In genomic region chr16:92726870-92727269, GRCm38 (mm10) we compare ENCODE assay signal across 20 mouse cellular contexts.
"Had no signal": no experiment of that assay in that cellular context is flagged by ENCODE, and none has a peak within 500 bp of the region (broad histone marks: within the 10 kb centered on the region; RNA-seq: fewer than 3 reads in every experiment).

No protein-coding gene starts in this region.

- H3K4me2 ChIP-seq: limb, embryonic 13.5 days; lung, embryonic 14.5 days; midbrain, embryonic 12.5 days; neural tube, embryonic 13.5 days had no signal

- H3K9me3 ChIP-seq: limb, embryonic 10.5 days; limb, embryonic 13.5 days; midbrain, embryonic 12.5 days; neural tube, embryonic 13.5 days had no signal

- H3K4me3 ChIP-seq: layer of hippocampus, adult 2 months; limb, embryonic 10.5 days; limb, embryonic 13.5 days; midbrain, embryonic 12.5 days; myocyte; neural tube, embryonic 13.5 days had no signal

- H3K9ac ChIP-seq: limb, embryonic 13.5 days; liver, embryonic 14.5 days; liver, postnatal 0 days; lung, embryonic 14.5 days; midbrain, embryonic 12.5 days; neural tube, embryonic 13.5 days had no signal

- ATAC-seq: intestine, postnatal 0 days; liver, postnatal 0 days; lung, postnatal 0 days; midbrain, embryonic 16.5 days had no signal

- H3K4me1 ChIP-seq: limb, embryonic 10.5 days; limb, embryonic 13.5 days; midbrain, embryonic 12.5 days; neural tube, embryonic 13.5 days had no signal

- H3K36me3 ChIP-seq: limb, embryonic 10.5 days; limb, embryonic 13.5 days; midbrain, embryonic 12.5 days; neural tube, embryonic 13.5 days had no signal

- H3K27ac ChIP-seq: kidney, postnatal 0 days; layer of hippocampus, adult 2 months; limb, embryonic 10.5 days; limb, embryonic 13.5 days; liver, embryonic 14.5 days; midbrain, embryonic 12.5 days; neural tube, embryonic 13.5 days had no signal

- H3K27me3 ChIP-seq: midbrain, embryonic 12.5 days; neural tube, embryonic 13.5 days had no signal

- DNase-seq: kidney, adult 2 months; kidney, postnatal 25 days; layer of hippocampus, adult 9-11 months; liver; liver, postnatal 0 days; lung, embryonic 14.5 days; retina, postnatal 1 day; right cerebral cortex, postnatal 25 days; thymus, postnatal 4 days had no signal
